ENCODE assay signal across 10 mouse cellular contexts in genomic region chr7:130178991-130179390, GRCm38 (mm10).
DNase-seq lines count a peak whose midpoint lies in the region; ATAC-seq and TF ChIP-seq lines count a peak whose summit lies in the region.
"Had no signal": no experiment of that assay in that cellular context is flagged by ENCODE, and none has a peak within 500 bp of the region (broad histone marks: within the 10 kb centered on the region; RNA-seq: fewer than 3 reads in every experiment).

No protein-coding gene starts in this region.

- no peak overlapping the region for H3K9ac ChIP-seq in forebrain, embryonic 14.5 days (ENCODE audit: low read length)
- no peak overlapping the region for H3K9ac ChIP-seq in forebrain, embryonic 13.5 days
- H3K9ac ChIP-seq: intestine, embryonic 15.5 days had no signal

- peaks cover 4% of the 10 kb centered on the region; the same call in 1 of the 2 replicates for H3K4me1 ChIP-seq in forebrain, embryonic 14.5 days (ENCODE audit: control insufficient read depth, insufficient read depth, low read length)
- H3K4me1 ChIP-seq in forebrain, embryonic 13.5 days: peaks cover 10% of the 10 kb centered on the region
- H3K4me1 ChIP-seq in E14TG2a.4 (replicated peaks; ENCODE audit: low read depth, low read length): peaks cover 31% of the 10 kb centered on the region

- no peak overlapping the region for H3K27ac ChIP-seq in forebrain, embryonic 14.5 days (ENCODE audit: low read depth, low read length)
- no peak overlapping the region for H3K27ac ChIP-seq in forebrain, embryonic 13.5 days
- H3K27ac ChIP-seq in left cerebral cortex, adult 2 months: no peak overlapping the region
- H3K27ac ChIP-seq: intestine, embryonic 15.5 days had no signal

- TF ChIP-seq CTCF in left cerebral cortex, adult 2 months (IDR thresholded peaks at IDR 0.05): peak; percentile 37
- TF ChIP-seq CTCF in E14TG2a.4 (conservative IDR thresholded peaks at IDR 0.05; ENCODE audit: low read length): peak; percentile 47

- no peaks in the 10 kb centered on the region for H3K9me3 ChIP-seq in forebrain, embryonic 14.5 days (replicated peaks; ENCODE audit: control insufficient read depth, low read length)
- 0 out of 2 replicates have a peak, but pooled peaks cover 4% of the 10 kb centered on the region for H3K9me3 ChIP-seq in forebrain, embryonic 13.5 days (replicated peaks)
- no peaks in the 10 kb centered on the region for H3K9me3 ChIP-seq in E14TG2a.4 (ENCODE audit: low read length)
- H3K9me3 ChIP-seq: intestine, embryonic 15.5 days had no signal

- H3K4me3 ChIP-seq in forebrain, embryonic 14.5 days (ENCODE audit: low read depth, low read length): no peak overlapping the region
- no peak overlapping the region for H3K4me3 ChIP-seq in forebrain, embryonic 13.5 days
- H3K4me3 ChIP-seq in left cerebral cortex, adult 2 months: no peak overlapping the region
- H3K4me3 ChIP-seq in E14TG2a.4 (replicated peaks; ENCODE audit: low read length): no peak overlapping the region
- H3K4me3 ChIP-seq: intestine, embryonic 15.5 days had no signal

- ATAC-seq in forebrain, embryonic 14.5 days: no peak
- no peak for ATAC-seq in forebrain, embryonic 13.5 days
- ATAC-seq: intestine, embryonic 15.5 days had no signal

- intact Hi-C loops in left cerebral cortex, adult 2 months (cut with DNase I): no loop called here

- H3K4me2 ChIP-seq in forebrain, embryonic 14.5 days (ENCODE audit: low read length): no peak overlapping the region
- no peak overlapping the region for H3K4me2 ChIP-seq in forebrain, embryonic 13.5 days
- H3K4me2 ChIP-seq: intestine, embryonic 15.5 days had no signal

- peak; percentile 33 for DNase-seq in forebrain, embryonic 14.5 days (ENCODE audit: low spot score)
- DNase-seq in left cerebral cortex, adult 2 months (ENCODE audit: extremely low spot score in 1 of 2, low spot score in 2 of 2): no peak
- no peak for DNase-seq in left cerebral cortex, adult 11 months (ENCODE audit: low spot score)
- peak; percentile 52 for DNase-seq in embryo, embryonic 11 days
- no peak for DNase-seq in cerebellum, adult 11-12 months
- no peak for DNase-seq in spleen, postnatal 4 days (ENCODE audit: low spot score in 2 of 2)
- DNase-seq: left cerebral cortex, postnatal 4 days had no signal

- 53% methylated on average over 3 of the region's 3 CpGs for WGBS in forebrain, embryonic 14.5 days
- WGBS in forebrain, embryonic 13.5 days: 68% methylated on average over 3 of the region's 3 CpGs

- H3K36me3 ChIP-seq in forebrain, embryonic 14.5 days (ENCODE audit: control insufficient read depth, insufficient read depth, low read length): peaks cover 33% of the 10 kb centered on the region
- peaks cover 57% of the 10 kb centered on the region for H3K36me3 ChIP-seq in forebrain, embryonic 13.5 days (ENCODE audit: poor library complexity, severe bottlenecking)
- peaks cover 12% of the 10 kb centered on the region; the same call in 1 of the 2 replicates for H3K36me3 ChIP-seq in E14TG2a.4 (ENCODE audit: insufficient read depth, low read length)

- H3K27me3 ChIP-seq in forebrain, embryonic 14.5 days (replicated peaks; ENCODE audit: control insufficient read depth, insufficient read depth, low read length): no peaks in the 10 kb centered on the region
- no peaks in the 10 kb centered on the region for H3K27me3 ChIP-seq in forebrain, embryonic 13.5 days
- H3K27me3 ChIP-seq in E14TG2a.4 (ENCODE audit: insufficient read depth, low read length): peaks cover 4% of the 10 kb centered on the region; the same call in 1 of the 2 replicates
- H3K27me3 ChIP-seq: intestine, embryonic 15.5 days had no signal

Comparison
In these comparisons a context has a peak if more than half of its experiments do, and no peak if none do; other contexts are left out.
1. DNase-seq: peak in forebrain, embryonic 14.5 days (single experiment) and embryo, embryonic 11 days (single experiment); none in left cerebral cortex, adult 2 months (0 of 2), left cerebral cortex, adult 11 months (single experiment), cerebellum, adult 11-12 months (single experiment) and spleen, postnatal 4 days (0 of 2).